Mouse (Mus musculus): ENCODE results near the gene Pkhd1.

DNA sequence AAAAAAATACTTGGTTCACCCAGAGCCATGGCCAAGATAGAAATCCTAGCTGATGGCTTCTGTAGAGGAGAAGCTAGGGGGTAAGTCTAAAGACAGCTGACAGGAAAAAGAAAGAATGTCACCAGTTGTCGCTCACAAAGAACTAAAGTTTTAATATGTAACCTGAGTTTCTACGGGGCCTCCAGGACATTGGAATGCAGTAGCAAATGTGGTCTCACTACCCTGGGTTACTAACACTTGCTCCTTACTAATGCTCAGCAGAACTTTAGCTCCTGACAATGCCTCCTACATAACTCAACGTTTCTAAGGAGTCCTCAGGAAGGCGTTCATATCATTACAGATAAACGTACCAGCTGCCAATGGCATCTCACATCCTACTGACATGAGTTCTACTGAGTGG lies 37.2 kb upstream of the Pkhd1 start:
- TF ChIP-seq POLR2A (IDR thresholded peaks at IDR 0.05; ENCODE audit: borderline replicate concordance, control insufficient read depth, low read depth, low read length) (no peak), CTCF (IDR thresholded peaks at IDR 0.05; ENCODE audit: control insufficient read depth, insufficient read depth, low read length) (no peak)
